Mouse (Mus musculus) mesoderm, embryonic 11.5 days (tissue): ENCODE measurements around the gene B3gnt4.
"Not testable (repeated sequence)": the region's sequence is repeated elsewhere in the genome, so short reads cannot be mapped to it uniquely, and the experiment has no call there.

Source experiments
- DNase-seq: peaks from one replicate; pipeline ENCODE4 v3.0.0-alpha.2; 2012; ENCODE audit warnings: low read depth, low spot score

Gene B3gnt4

GRCm38 (mm10) chr5:123510160-123510559 is at the start of gene B3gnt4:
TSS of gene B3gnt4 (plus strand) at chr5:123510460.
- no peak for DNase-seq

GRCm38 (mm10) chr5:123461420-123461819 is 48.8 kb upstream of the B3gnt4 start:
- no peak for DNase-seq

DNA sequence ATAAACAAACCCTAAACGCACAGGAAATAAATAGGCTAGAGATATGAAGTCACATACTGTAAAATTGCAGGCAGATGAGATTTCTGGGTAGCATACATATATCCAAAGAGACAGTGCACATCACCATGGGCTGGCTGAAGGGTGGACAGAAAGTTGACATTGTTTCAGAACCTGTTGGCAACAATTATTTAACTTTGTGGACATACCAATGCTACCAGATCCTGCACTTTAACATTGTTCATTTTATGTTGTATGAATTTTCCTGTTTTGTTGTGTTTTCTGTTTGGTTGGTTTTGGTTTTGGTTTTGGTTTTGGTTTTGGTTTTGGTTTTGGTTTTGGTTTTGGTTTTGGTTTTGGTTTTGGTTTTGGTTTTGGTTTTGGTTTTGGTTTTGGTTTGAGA is 45.6 kb upstream of the B3gnt4 start:
- DNase-seq = no peak

- DNase-seq = peak; percentile 10
Observed at GRCm38 (mm10) chr5:123470784-123471400, 39.4 kb upstream of the B3gnt4 start.

- no peak for DNase-seq
Observed at GRCm38 (mm10) chr5:123473817-123474216, 36.4 kb upstream of the B3gnt4 start.

GRCm38 (mm10) chr5:123487659-123488395 is 22.4 kb upstream of the B3gnt4 start:
- no peak for DNase-seq

- peak; percentile 80 for DNase-seq
Observed at GRCm38 (mm10) chr5:123489112-123489785, 21.0 kb upstream of the B3gnt4 start, which contains the start of the genes Lrrc43 and Il31. TSS of gene Lrrc43 (plus strand) at chr5:123489305. TSS of gene Il31 (minus strand) at chr5:123489489.

DNA sequence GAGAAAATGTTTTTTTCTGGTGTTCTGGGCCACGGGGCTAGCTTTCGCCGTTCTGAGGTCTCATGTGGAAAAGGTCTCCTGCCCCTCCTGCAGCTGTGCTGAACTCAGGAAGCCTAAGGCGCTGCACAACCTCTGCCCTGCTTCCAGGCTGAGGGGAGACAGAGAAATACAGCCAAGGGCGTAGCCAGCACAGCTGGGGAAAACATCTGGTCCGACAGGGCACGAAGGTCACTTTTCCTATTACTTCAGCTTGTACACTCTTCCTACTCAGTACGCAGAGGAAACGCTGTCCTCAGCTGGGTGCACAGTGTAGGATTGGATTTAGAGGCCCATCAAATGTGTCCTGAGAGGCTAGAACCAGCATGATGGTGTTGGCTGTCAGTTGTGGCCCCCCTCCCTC is 20.3 kb upstream of the B3gnt4 start:
- peak; percentile 45 for DNase-seq

DNA sequence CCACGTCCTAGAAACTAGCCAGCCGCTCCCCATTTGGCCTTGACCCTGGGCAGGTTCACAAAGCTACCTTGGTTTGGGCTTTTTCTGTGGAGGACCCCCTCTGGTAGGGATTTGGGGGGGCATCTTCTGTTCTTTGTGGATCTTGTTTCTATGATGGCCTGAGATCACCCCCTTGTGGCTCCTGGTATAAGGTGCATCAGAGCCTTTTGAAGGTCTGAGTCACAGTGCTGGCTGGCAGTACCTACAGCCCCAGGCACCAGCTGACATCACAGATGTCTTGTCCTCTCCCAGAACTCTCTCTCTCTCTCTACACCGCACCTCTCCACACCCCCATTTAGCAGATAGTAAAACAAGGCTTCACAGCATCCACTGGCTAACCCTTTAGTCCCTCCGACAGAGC is 10.5 kb upstream of the B3gnt4 start:
- no peak for DNase-seq

- DNase-seq = no peak
Observed at GRCm38 (mm10) chr5:123501973-123502372, 8.3 kb upstream of the B3gnt4 start.

GRCm38 (mm10) chr5:123507936-123508723 is 2.1 kb upstream of the B3gnt4 start:
- peak; percentile 97 for DNase-seq

DNA sequence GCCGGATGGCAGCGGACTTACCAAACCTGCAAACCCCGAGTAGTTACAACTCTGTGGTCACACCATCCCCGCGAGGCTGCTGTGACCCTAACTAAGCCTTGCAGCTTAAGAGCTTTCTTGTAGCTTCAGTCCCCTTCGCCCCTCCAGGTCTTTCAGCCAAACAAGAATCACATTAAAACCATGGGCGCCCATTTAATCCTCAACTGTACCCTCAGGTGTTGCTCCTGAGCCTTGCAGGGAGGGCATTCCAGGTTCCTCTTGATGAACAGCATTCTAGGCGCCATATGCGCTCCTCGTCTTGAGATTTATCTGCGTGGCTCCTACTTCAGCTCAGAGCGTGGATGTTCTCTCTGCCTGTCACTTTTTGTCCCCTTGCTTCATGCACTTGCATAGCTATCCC is 1.3 kb upstream of the B3gnt4 start:
- DNase-seq = no peak

DNA sequence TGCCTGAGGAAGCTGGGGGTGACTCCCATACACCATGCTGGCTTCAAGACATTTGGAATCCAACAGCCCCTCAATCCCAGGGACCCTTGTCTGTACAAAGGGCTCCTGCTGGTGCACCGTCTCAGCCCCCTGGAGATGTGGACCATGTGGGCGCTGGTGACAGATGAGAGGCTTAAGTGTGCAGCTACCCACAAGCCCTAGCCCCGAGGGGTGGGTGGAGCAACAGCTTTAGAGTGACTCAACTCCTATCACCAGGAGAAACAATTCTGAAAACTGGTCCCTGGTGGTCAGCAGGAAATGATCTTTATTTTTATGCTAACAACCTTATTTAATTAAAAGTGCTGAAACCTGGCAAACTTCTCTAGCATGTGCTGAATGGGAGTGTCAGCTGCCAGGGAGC is 1.2 kb downstream of the B3gnt4 start:
- not testable (repeated sequence) for DNase-seq

- no peak for DNase-seq
Observed at GRCm38 (mm10) chr5:123512102-123512501, 1.8 kb downstream of the B3gnt4 start.

DNA sequence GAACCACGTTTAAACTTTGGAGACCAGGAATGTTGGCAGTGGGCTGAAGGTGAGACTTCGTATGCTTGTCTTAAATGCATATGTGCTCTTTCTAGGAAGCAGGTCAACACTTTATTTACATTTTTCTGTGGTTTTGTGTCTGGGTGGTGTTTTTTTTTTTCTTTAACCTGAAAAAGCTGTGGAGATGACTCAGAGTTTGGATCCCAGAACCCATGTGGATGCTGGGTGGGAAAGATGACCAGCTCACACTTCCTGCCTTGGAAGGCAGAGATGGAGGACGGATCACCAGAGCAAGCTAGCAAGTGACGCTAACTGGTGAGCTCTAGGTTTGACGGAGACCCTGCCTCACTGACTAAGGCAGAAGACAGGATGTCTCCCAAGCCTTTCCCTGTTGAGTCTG is 4.6 kb downstream of the B3gnt4 start:
- DNase-seq = no peak

DNA sequence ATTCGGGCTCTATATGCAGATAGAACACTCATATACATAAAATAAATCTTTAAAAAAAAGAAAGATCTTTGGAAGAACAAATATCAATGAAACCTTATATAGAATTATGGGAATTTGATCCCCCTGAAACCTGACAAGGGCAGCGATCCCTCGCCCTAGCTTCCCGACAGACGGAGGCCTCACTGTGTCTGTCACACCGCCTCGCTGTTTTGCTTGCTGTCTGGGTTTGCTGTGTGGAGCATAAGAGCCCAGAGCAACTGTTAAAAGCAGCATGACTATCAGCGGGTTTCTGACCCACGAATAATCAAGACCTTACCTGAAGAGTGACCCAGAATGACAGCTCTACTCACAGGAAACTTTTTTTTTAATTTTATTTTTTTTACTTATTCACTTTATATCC is 10.4 kb downstream of the B3gnt4 start:
- no peak for DNase-seq

- no peak for DNase-seq
Observed at GRCm38 (mm10) chr5:123521621-123522020, 11.4 kb downstream of the B3gnt4 start.

GRCm38 (mm10) chr5:123522166-123522565 is 11.9 kb downstream of the B3gnt4 start:
- DNase-seq = no peak

- peak; percentile 99 for DNase-seq
Observed at GRCm38 (mm10) chr5:123523692-123524392, 13.6 kb downstream of the B3gnt4 start, which contains the start of gene Diablo. TSS of gene Diablo (minus strand) at chr5:123524176.

DNA sequence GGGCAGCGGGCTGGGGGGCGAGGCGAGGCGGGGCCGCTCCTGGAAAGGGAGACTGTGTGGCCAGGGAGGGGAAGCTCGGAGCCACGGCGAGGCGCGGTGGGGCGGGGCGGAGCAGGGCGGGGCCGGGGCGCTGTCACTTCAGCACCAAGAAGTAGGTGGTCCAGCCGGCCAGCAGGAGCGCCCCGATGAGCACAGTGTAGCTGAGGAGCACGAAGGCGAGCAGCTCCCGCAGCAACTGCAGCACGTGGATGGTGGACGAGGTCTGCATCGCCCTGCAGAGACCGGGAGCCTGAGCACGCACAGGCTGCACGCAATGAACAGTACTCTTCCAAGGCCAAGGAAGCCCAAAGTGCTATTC is 14.1 kb downstream of the B3gnt4 start:
- DNase-seq = peak; percentile 83

DNA sequence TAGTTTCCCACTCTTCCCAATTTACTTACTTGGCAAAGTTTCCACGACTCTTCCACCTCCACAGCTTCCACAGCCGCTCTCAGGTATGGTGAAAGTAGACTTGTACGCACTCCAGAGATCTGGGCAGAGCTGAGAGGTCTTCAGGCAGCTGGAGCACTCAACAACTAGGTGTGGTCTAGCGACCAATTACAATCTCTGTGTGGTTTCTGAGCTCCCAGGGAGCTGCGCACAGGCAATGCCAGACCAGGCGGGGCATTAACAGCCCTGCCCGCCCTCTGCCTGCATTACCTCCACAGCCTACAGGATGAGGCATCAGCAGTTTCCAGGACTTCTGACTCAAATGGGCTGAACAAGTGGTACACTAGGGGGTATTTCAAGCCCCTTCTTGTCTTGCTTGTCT is 15.0 kb downstream of the B3gnt4 start, which contains the start of gene Gm49027:
Gene Gm49027, minus strand, starts transcription at position 208 of the 400 bp plus-strand sequence.
- no peak for DNase-seq
